Mouse (Mus musculus): ENCODE measurements around the gene Oosp3. TPM values are rescaled to one million over a fixed set of nuclear protein-coding genes. Genes with fewer than 3 reads are reported as not detected.

The Oosp3 gene
- total RNA-seq, 2 experiments from 2014 or later = not detected

Other genes starting within 250 kb of the Oosp3 start
- gene Ms4a6c, start 227.7 kb upstream of the Oosp3 start, total RNA-seq (2015; ENCODE audit: low replicate concordance) = 21.0 and 37.1 TPM in 2 replicates
- 13.0 and 39.2 TPM in 2 replicates for gene Ms4a6c, start 227.7 kb upstream of the Oosp3 start, total RNA-seq (2017; ENCODE audit: low replicate concordance)
- gene Gm8369, start 211.1 kb upstream of the Oosp3 start, total RNA-seq (2015; ENCODE audit: low replicate concordance) = 13.7 and 24.7 TPM in 2 replicates
- gene Gm8369, start 211.1 kb upstream of the Oosp3 start, total RNA-seq (2017; ENCODE audit: low replicate concordance) = 8.3 and 21.9 TPM in 2 replicates
- gene Ms4a6b, start 180.5 kb upstream of the Oosp3 start, total RNA-seq (2015; ENCODE audit: low replicate concordance) = 15.1 and 22.2 TPM in 2 replicates
- gene Ms4a6b, start 180.5 kb upstream of the Oosp3 start, total RNA-seq (2017; ENCODE audit: low replicate concordance) = 5.4 and 12.9 TPM in 2 replicates
- gene Ms4a4d, start 160.3 kb upstream of the Oosp3 start, total RNA-seq (2015; ENCODE audit: low replicate concordance) = 3.2 and 4.2 TPM in 2 replicates
- gene Ms4a4d, start 160.3 kb upstream of the Oosp3 start, total RNA-seq (2017; ENCODE audit: low replicate concordance) = 1.3 TPM in 1 of 2 replicates, not detected in the other
- gene Ms4a6d, start 92.2 kb upstream of the Oosp3 start, total RNA-seq (2015; ENCODE audit: low replicate concordance) = 2.2 and 5.4 TPM in 2 replicates
- 0.90 TPM in 1 of 2 replicates, not detected in the other for gene Ms4a6d, start 92.2 kb upstream of the Oosp3 start, total RNA-seq (2017; ENCODE audit: low replicate concordance)
- 13.3 and 21.4 TPM in 2 replicates for gene Ms4a2, start 73.3 kb upstream of the Oosp3 start, total RNA-seq (2015; ENCODE audit: low replicate concordance)
- 6.8 and 12.9 TPM in 2 replicates for gene Ms4a2, start 73.3 kb upstream of the Oosp3 start, total RNA-seq (2017; ENCODE audit: low replicate concordance)
- gene Ms4a3, start 56.2 kb upstream of the Oosp3 start, total RNA-seq (2015; ENCODE audit: low replicate concordance) = 148 and 159 TPM in 2 replicates
- 39.9 and 40.2 TPM in 2 replicates for gene Ms4a3, start 56.2 kb upstream of the Oosp3 start, total RNA-seq (2017; ENCODE audit: low replicate concordance)
- gene Oosp2, start 36.5 kb upstream of the Oosp3 start, total RNA-seq (2015; ENCODE audit: low replicate concordance) = not detected in 2 replicates
- not detected in 2 replicates for gene Oosp2, start 36.5 kb upstream of the Oosp3 start, total RNA-seq (2017; ENCODE audit: low replicate concordance)
- 2.1 TPM in 1 of 2 replicates, not detected in the other for gene Oosp1, start 5.9 kb upstream of the Oosp3 start, total RNA-seq (2015; ENCODE audit: low replicate concordance)
- 6.3 TPM in 1 of 2 replicates, not detected in the other for gene Oosp1, start 5.9 kb upstream of the Oosp3 start, total RNA-seq (2017; ENCODE audit: low replicate concordance)
- gene Gif, start 50.5 kb downstream of the Oosp3 start, total RNA-seq (2015; ENCODE audit: low replicate concordance) = not detected in 2 replicates
- not detected in 2 replicates for gene Gif, start 50.5 kb downstream of the Oosp3 start, total RNA-seq (2017; ENCODE audit: low replicate concordance)
- 19.8 and 21.0 TPM in 2 replicates for gene Mrpl16, start 73.3 kb downstream of the Oosp3 start, total RNA-seq (2015; ENCODE audit: low replicate concordance)
- 6.8 and 22.5 TPM in 2 replicates for gene Mrpl16, start 73.3 kb downstream of the Oosp3 start, total RNA-seq (2017; ENCODE audit: low replicate concordance)
- gene Stx3, start 122.3 kb downstream of the Oosp3 start, total RNA-seq (2015; ENCODE audit: low replicate concordance) = 2.2 TPM in 1 of 2 replicates, not detected in the other
- gene Stx3, start 122.3 kb downstream of the Oosp3 start, total RNA-seq (2017; ENCODE audit: low replicate concordance) = 0.39 and 6.0 TPM in 2 replicates
- not detected in 2 replicates for gene Olfr1417, start 142.2 kb downstream of the Oosp3 start, total RNA-seq (2015; ENCODE audit: low replicate concordance)
- not detected in 2 replicates for gene Olfr1417, start 142.2 kb downstream of the Oosp3 start, total RNA-seq (2017; ENCODE audit: low replicate concordance)
- gene Olfr1418, start 164.0 kb downstream of the Oosp3 start, total RNA-seq (2015; ENCODE audit: low replicate concordance) = not detected in 2 replicates
- gene Olfr1418, start 164.0 kb downstream of the Oosp3 start, total RNA-seq (2017; ENCODE audit: low replicate concordance) = not detected in 2 replicates
- not detected in 2 replicates for gene Olfr1419, start 178.1 kb downstream of the Oosp3 start, total RNA-seq (2015; ENCODE audit: low replicate concordance)
- gene Olfr1419, start 178.1 kb downstream of the Oosp3 start, total RNA-seq (2017; ENCODE audit: low replicate concordance) = not detected in 2 replicates
- gene Olfr1420, start 189.5 kb downstream of the Oosp3 start, total RNA-seq (2015; ENCODE audit: low replicate concordance) = not detected in 2 replicates
- not detected in 2 replicates for gene Olfr1420, start 189.5 kb downstream of the Oosp3 start, total RNA-seq (2017; ENCODE audit: low replicate concordance)
- gene Patl1, start 215.3 kb downstream of the Oosp3 start, total RNA-seq (2015; ENCODE audit: low replicate concordance) = 9.6 and 12.3 TPM in 2 replicates
- 2.7 and 5.3 TPM in 2 replicates for gene Patl1, start 215.3 kb downstream of the Oosp3 start, total RNA-seq (2017; ENCODE audit: low replicate concordance)